Mouse (Mus musculus) common myeloid progenitor, adult 5-6 weeks (primary cell): ENCODE measurements around the gene Ntpcr. TPM values are rescaled to one million over a fixed set of nuclear protein-coding genes. Genes with fewer than 3 reads are reported as not detected.

Experiments
- ATAC-seq: replicated peaks from 2 replicates; pipeline ENCODE4 v1.8.0; 2016; ENCODE audit warnings: low read depth, mild to moderate bottlenecking, moderate TSS enrichment, inconsistent platforms; ENCODE audit not compliant: poor library complexity, severe bottlenecking
- total RNA-seq: library from RNA; stranded (forward); fragments of 200-1000, 187-1606 nt; gene quantifications from 2 replicates; pipeline ENCODE4 v1.2.3, GENCODE M21; 2017

Ntpcr gene
- total RNA-seq, 1 experiment from 2014 or later, result 35.2 TPM

GRCm38 (mm10) chr8:125768079-125768478 is 38.3 kb downstream of the Ntpcr start:
- no peak for ATAC-seq

GRCm38 (mm10) chr8:125772300-125772699 is 42.5 kb downstream of the Ntpcr start:
- no peak for ATAC-seq

GRCm38 (mm10) chr8:125773281-125773803 is 43.6 kb downstream of the Ntpcr start:
- no peak for ATAC-seq

- ATAC-seq, result no peak
Observed at GRCm38 (mm10) chr8:125775031-125775430, 45.3 kb downstream of the Ntpcr start.

- ATAC-seq, result no peak
Observed at GRCm38 (mm10) chr8:125776314-125776713, 46.6 kb downstream of the Ntpcr start.

- ATAC-seq, result no peak; the same call in 1 of the 2 replicates
Observed at GRCm38 (mm10) chr8:125776800-125777199, 47.0 kb downstream of the Ntpcr start.

GRCm38 (mm10) chr8:125777478-125778164 is 47.9 kb downstream of the Ntpcr start:
- 0 out of 2 replicates have a peak, but pooled peaks have one; percentile 26 for ATAC-seq

- ATAC-seq, result no peak
Observed at GRCm38 (mm10) chr8:125778919-125779318, 49.2 kb downstream of the Ntpcr start.

- ATAC-seq, result no peak
Observed at GRCm38 (mm10) chr8:125779656-125780055, 49.9 kb downstream of the Ntpcr start.

GRCm38 (mm10) chr8:125782161-125782560 is 52.4 kb downstream of the Ntpcr start:
- ATAC-seq, result no peak

GRCm38 (mm10) chr8:125786886-125787285 is 57.1 kb downstream of the Ntpcr start:
- ATAC-seq, result peak; percentile 45; the same call in 1 of the 2 replicates

GRCm38 (mm10) chr8:125792816-125793455 is 63.2 kb downstream of the Ntpcr start:
- peak; percentile 82 for ATAC-seq

GRCm38 (mm10) chr8:125795341-125795740 is 65.6 kb downstream of the Ntpcr start:
- ATAC-seq, result no peak

- no peak for ATAC-seq
Observed at GRCm38 (mm10) chr8:125796970-125797369, 67.2 kb downstream of the Ntpcr start.

Other genes starting within 250 kb of the Ntpcr start
- 0.53 and 1.1 TPM in 2 replicates for gene Sipa1l2, start 160.2 kb upstream of the Ntpcr start, total RNA-seq
- gene Map10, start 60.1 kb upstream of the Ntpcr start, total RNA-seq, result 3.2 and 3.3 TPM in 2 replicates
- 0.15 TPM in 1 of 2 replicates, not detected in the other for gene Pcnx2, start 168.4 kb downstream of the Ntpcr start, total RNA-seq
- gene Map3k21, start 180.5 kb downstream of the Ntpcr start, total RNA-seq, result not detected in 2 replicates